Mouse (Mus musculus) liver, postnatal 0 days (tissue): Measurements from ENCODE around the gene Clnk. TPM values are rescaled to one million over a fixed set of nuclear protein-coding genes. Genes with fewer than 3 reads are reported as not detected.

Experiments used
- ATAC-seq: fragments of 200-750 bp; cut with Nextera tagmentation; 2 replicates; pipeline ENCODE4 v1.8.0; 2017; ENCODE audit warnings: mild to moderate bottlenecking, moderate library complexity
- DNase-seq: peaks from one replicate; pipeline ENCODE4 v3.0.0-alpha.2; 2016
- H3K27ac ChIP-seq: fragments of 300-500 bp; sonication (generic); 2 replicates; pipeline ENCODE4 v1.5.1; 2014; ENCODE audit warnings: antibody characterized with exemption, moderate library complexity, mild to moderate bottlenecking, low read depth
- H3K27me3 ChIP-seq: fragments of 300-500 bp; sonication (generic); 2 replicates; pipeline ENCODE4 v1.6.1; 2014; ENCODE audit warnings: low read length, control low read depth, mixed read lengths; ENCODE audit not compliant: insufficient read depth
- H3K36me3 ChIP-seq: fragments of 300-500 bp; sonication (generic); replicated peaks from 2 replicates; pipeline ENCODE4 v1.6.1; 2014; ENCODE audit warnings: mild to moderate bottlenecking, control low read depth, low read length, moderate library complexity, mixed read lengths; ENCODE audit not compliant: insufficient read depth
- H3K4me1 ChIP-seq: fragments of 300-500 bp; sonication (generic); 2 replicates; pipeline ENCODE4 v1.6.1; 2014; ENCODE audit warnings: antibody characterized with exemption, mild to moderate bottlenecking, control low read depth; ENCODE audit not compliant: insufficient read depth
- H3K4me2 ChIP-seq: fragments of 300-500 bp; sonication (generic); 2 replicates; pipeline ENCODE4 v1.6.1; 2014; ENCODE audit warnings: low read depth, mild to moderate bottlenecking, low read length, moderate library complexity, mixed read lengths
- H3K4me3 ChIP-seq: fragments of 300-500 bp; sonication (generic); 2 replicates; pipeline ENCODE4 v1.5.1; 2014; ENCODE audit warnings: low read depth, low read length
- H3K9ac ChIP-seq: fragments of 300-500 bp; sonication (generic); replicated peaks from 2 replicates; pipeline ENCODE4 v1.6.1; 2014; ENCODE audit warnings: mild to moderate bottlenecking, moderate library complexity
- H3K9me3 ChIP-seq: fragments of 300-500 bp; sonication (generic); 2 replicates; pipeline ENCODE4 v1.6.1; 2016; ENCODE audit warnings: mild to moderate bottlenecking, control low read depth, low read length, mixed read lengths
- CTCF ChIP-seq: sonication (generic); IDR thresholded peaks from 2 replicates; pipeline ENCODE4 v1.5.1; 2016; ENCODE audit warnings: antibody characterized with exemption, low read depth
- EP300 ChIP-seq: IDR thresholded peaks from 2 replicates; pipeline ENCODE4 v1.6.1; 2016; ENCODE audit warnings: antibody characterized with exemption, low read depth, mild to moderate bottlenecking
- WGBS: fragments of 180-500 bp; shearing (Covaris S2); extraction: QIAGEN DNeasy Blood & Tissue Kit; methylation state at CpG from one replicate; pipeline ENCODE4 v1.1.7; 2014; ENCODE audit not compliant: insufficient replicate concordance; 5-methylcytosine and 5-hydroxymethylcytosine counted together
- polyA plus RNA-seq: library from polyadenylated mRNA; unstranded; fragments of >200 nt; fragmentation: Nextera tagmentation; extraction: Ambion mirVana; gene quantifications from 2 replicates; pipeline ENCODE4 v1.2.1, GENCODE M21; 2015

The Clnk gene
- polyA plus RNA-seq, 1 experiment from 2014 or later: 0.12 TPM

DNA sequence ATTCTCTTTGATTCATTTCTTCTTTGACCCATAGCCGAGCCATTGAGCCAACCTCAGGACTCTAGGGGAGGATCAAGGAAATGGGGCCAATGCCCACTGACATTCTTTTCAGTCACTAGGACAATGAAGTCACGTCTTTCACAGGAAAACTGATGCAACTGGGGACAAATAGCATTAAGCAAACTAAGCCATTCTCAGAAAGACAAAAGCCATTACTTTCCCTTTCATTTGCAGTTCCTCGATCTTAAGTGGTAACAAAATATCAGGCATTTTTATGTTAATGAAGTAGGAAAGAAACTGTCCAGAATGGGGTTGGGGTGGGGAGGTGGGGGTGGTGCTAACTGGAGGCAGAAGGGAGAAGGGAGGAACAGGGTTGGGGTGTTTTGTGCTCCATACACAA lies 178.6 kb downstream of the Clnk start:
- DNase-seq (no peak), ATAC-seq (no peak)
- Histone ChIP-seq H3K4me2 (no peak overlapping the region), H3K36me3 (no peaks in the 10 kb centered on the region), H3K27me3 (no peaks in the 10 kb centered on the region), H3K27ac (no peak overlapping the region), H3K9ac (no peak overlapping the region), H3K4me1 (no peaks in the 10 kb centered on the region), H3K9me3 (no peaks in the 10 kb centered on the region), H3K4me3 (no peak overlapping the region)
- 53% methylated on average over 3 of the region's 3 CpGs for WGBS
- TF ChIP-seq EP300 (no peak), CTCF (no peak)

DNA sequence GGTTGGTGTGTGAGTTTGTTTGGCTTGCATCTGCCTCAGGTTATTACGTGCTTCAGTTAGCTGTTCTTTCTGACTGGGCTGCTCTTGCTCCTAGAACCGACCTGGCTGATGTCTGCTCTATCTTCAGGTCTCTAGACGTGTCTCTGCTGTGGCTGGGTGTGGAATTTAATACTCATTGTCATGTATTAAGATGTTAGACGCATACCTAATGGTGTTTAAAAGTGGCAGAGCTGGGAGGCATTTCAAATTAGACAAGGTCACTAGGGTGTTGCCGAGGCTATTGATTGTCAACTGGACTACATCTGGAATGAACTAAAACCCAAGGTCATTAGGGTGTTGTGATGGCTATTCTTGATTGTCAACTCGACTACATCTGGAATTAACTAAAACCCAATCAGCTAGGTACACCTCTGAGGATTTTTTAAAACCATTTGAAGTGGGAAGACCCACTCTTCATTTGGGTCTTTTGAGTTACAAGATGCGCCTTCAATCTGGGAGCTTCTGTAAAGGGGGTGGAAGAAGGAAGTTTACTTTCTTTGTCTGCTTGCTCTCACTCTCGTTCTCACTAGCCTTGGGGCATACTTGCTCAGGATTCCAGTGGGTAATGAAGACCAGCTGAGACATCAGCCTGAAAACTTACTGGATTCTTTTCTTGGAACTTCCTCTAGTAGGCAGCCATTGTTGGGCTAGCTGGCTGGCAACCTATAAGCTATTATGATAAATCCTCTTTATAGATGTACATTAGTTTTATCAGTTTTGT lies 179.8 kb downstream of the Clnk start:
- Histone ChIP-seq H3K4me1 (no peaks in the 10 kb centered on the region), H3K4me2 (no peak overlapping the region), H3K36me3 (no peaks in the 10 kb centered on the region), H3K9ac (no peak overlapping the region), H3K4me3 (no peak overlapping the region), H3K9me3 (no peaks in the 10 kb centered on the region), H3K27me3 (no peaks in the 10 kb centered on the region), H3K27ac (no peak overlapping the region)
- 68% methylated on average over 8 of the region's 8 CpGs for WGBS
- ATAC-seq (no peak), DNase-seq (no peak)
- no peak for TF ChIP-seq EP300
- no peak for TF ChIP-seq CTCF

- Histone ChIP-seq H3K27me3 (no peaks in the 10 kb centered on the region), H3K4me1 (no peaks in the 10 kb centered on the region), H3K4me3 (no peak overlapping the region), H3K9ac (no peak overlapping the region), H3K27ac (no peak overlapping the region), H3K36me3 (no peaks in the 10 kb centered on the region), H3K9me3 (no peaks in the 10 kb centered on the region), H3K4me2 (no peak overlapping the region)
- 60% methylated on average over 6 of the region's 6 CpGs for WGBS
- ATAC-seq: peak; percentile 67
- no peak for TF ChIP-seq CTCF
- TF ChIP-seq EP300: no peak
- DNase-seq: no peak
These were observed 183.8 kb downstream of the Clnk start for GRCm38 (mm10) chr5:38692859-38693258.

GRCm38 (mm10) chr5:38689186-38689585 lies 187.4 kb downstream of the Clnk start:
- TF ChIP-seq EP300 (no peak), CTCF (no peak)
- Histone ChIP-seq H3K36me3 (no peaks in the 10 kb centered on the region), H3K4me2 (no peak overlapping the region), H3K27me3 (no peaks in the 10 kb centered on the region), H3K9ac (no peak overlapping the region), H3K9me3 (no peaks in the 10 kb centered on the region), H3K4me3 (no peak overlapping the region), H3K4me1 (peaks cover 4% of the 10 kb centered on the region), H3K27ac (no peak overlapping the region)
- 78% methylated on average over 6 of the region's 6 CpGs for WGBS
- DNase-seq (no peak), ATAC-seq (no peak)

GRCm38 (mm10) chr5:38687694-38688093 lies 188.9 kb downstream of the Clnk start:
- Histone ChIP-seq H3K4me3 (no peak overlapping the region), H3K4me1 (peaks cover 9% of the 10 kb centered on the region), H3K27ac (no peak overlapping the region), H3K27me3 (no peaks in the 10 kb centered on the region), H3K36me3 (no peaks in the 10 kb centered on the region), H3K4me2 (no peak overlapping the region), H3K9me3 (no peaks in the 10 kb centered on the region), H3K9ac (no peak overlapping the region)
- no peak for ATAC-seq
- 81% methylated on average over 1 of the region's 1 CpGs for WGBS
- TF ChIP-seq EP300: no peak
- no peak for TF ChIP-seq CTCF
- no peak for DNase-seq

- TF ChIP-seq CTCF: no peak
- TF ChIP-seq EP300: no peak
- H3K4me2 ChIP-seq: peak within 1 kb of the TSS; percentile 90
- DNase-seq (peak; percentile 78), ATAC-seq (peak; percentile 93)
- no peaks in the 10 kb centered on the region for H3K27me3 ChIP-seq
- H3K9ac ChIP-seq: peak within 1 kb of the TSS; percentile 71
- H3K27ac ChIP-seq: peak within 1 kb of the TSS; percentile 64
- H3K9me3 ChIP-seq: no peaks in the 10 kb centered on the region
- H3K36me3 ChIP-seq: peaks cover 6% of the 10 kb centered on the region; the same call in 1 of the 2 replicates
- peaks cover 9% of the 10 kb centered on the region for H3K4me1 ChIP-seq
- peak within 1 kb of the TSS; percentile 71 for H3K4me3 ChIP-seq
- under 1% methylated on average over 86 of the region's 89 CpGs for WGBS
These were observed 192.3 kb downstream of the Clnk start, which contains the start of gene Zfp518b for GRCm38 (mm10) chr5:38684164-38684911. TSS of gene Zfp518b (minus strand) at chr5:38684826.
